Mouse (Mus musculus): ENCODE data around the gene Imp4.
"Not testable (repeated sequence)": the region's sequence is repeated elsewhere in the genome, so short reads cannot be mapped to it uniquely, and the experiment has no call there.

Imp4 gene

DNA sequence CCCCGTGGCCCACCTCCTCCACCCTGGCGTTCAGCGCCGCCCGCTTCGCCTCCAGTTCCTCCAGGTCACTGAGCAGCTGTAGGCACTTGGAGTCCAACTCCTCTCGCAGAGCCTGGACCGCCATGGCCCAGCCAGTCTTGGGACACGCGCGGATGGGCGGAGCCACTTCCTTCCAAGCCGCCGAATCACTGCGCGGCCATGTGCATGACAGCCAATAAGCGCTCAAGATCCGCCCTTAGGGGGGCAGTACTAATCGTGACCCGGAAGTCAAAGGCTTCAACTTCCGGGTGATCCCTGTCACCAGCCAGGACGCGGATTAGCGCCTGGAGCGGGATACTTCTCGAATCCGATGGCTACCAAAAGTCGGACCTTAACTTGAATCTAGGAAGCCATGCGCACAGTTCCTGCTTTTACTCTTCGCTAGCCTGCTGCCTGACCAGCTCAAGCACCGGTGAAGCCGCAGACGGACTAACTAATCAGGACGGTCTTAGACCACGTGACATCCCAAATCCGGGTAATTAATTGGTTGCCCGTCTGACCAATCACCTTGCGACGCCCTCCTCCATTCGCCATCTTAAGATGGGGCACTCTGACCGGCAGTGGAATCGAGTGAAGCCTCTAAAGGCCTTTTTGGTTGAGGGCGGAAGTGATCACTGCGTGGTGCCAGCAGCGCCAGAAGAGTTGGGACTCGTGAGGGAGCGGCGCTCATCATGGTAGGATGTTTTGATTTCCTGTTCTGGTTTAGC, at the start of gene Imp4, which contains the start of gene Ccdc115:
Imp4 (plus strand) TSS at position 637 of the 746 bp plus-strand sequence.
Ccdc115 (minus strand) TSS at position 458 of the 746 bp plus-strand sequence.
- DNase-seq (ENCODE audit: low spot score) = peak; percentile 96

DNA sequence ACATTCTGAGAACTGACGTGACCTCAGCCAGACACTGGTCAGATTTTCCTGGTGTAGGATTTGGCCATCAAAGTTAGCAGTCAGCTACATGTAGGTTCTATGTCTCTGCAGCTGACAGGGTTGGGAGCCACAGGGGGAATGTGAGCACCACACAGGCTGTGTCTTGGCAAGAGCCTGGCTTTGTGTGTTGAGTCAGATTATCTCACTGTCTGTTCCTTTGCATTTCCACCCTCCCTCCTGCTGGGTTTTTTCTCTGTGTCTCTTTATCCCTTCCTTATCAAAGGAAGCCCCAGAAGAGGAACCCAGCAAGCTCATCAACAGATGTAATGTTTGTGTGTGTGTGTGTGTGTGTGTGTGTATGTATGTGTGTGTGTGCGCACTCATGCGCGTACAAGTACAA, 43.3 kb upstream of the Imp4 start:
- DNase-seq (ENCODE audit: low spot score) = no peak

DNA sequence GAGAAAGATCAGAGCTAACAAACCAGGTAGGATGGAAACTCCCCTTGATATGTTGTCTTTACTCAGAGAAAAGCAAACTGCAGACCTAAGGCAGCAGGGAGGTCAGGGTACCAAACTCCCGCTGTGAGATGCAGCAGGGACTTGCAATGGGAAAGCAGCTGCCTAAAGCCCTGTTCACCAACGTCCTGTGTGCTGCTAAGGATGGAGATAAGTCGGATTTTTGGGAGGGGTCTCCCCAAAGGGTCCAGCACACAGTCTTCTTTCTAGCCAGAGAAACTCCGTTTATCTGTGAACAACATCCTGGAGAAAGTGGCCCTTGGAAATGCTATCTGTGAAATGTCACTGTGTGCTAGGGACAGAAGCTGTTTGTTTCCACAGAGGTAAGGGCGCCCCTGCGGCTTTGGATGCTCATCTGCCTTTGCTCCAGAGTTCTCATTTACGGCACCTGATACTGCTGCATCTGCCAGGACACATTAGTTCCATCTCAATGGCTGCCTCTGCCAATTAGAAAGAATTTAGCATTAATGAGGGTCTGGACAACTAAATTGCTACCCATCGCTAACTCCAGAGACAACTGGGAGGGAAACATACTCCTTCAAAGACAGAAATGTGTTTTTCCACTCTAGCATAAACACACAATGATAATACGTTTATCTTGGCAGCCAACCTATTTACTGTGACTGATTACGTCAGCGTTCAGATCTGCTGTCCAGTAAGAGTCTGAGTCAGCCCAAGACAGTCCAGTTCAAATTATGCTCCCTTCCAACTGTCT, 40.3 kb upstream of the Imp4 start:
- no peak for DNase-seq (ENCODE audit: low spot score)

DNA sequence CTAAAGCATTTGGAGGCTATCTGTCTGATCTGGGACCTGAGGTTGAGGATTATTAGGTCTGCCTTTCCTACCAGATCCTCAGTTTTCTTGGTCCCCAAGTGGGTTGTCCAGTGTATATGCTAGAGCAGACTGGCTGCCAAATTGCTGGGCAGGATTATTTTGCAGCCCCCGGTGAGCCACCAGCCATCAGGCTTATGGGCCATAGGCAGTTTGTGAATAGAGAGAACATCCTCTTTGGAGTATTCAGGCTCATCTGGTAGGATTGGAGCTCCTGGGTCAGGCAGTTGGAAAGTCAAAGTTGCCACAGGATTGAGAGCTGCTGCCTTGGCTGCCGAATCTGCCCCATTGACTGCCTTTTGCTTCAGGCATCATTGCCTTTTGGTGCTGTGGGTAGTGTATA, 11.2 kb upstream of the Imp4 start:
- no peak for DNase-seq (ENCODE audit: low spot score)

DNA sequence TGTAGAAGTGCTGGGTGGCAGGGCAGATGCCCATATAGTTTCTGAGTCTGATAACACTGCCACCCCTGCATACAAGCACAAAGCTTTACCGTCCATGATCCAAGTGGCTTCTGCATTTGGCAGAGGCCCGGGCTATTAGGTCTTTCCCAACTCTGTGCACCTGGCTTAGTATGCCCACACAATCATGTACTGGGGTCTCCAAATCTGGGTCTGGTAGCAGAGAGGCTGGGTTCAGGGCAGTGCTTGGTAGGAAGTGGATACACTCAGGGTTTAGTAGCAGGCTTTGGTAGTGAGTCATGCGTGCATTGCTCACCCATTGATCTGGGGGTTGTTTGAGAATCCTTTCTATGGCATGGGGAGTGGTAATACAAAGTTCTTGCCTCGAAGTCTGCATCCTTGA, 10.4 kb upstream of the Imp4 start:
- DNase-seq (ENCODE audit: low spot score) = no peak

DNA sequence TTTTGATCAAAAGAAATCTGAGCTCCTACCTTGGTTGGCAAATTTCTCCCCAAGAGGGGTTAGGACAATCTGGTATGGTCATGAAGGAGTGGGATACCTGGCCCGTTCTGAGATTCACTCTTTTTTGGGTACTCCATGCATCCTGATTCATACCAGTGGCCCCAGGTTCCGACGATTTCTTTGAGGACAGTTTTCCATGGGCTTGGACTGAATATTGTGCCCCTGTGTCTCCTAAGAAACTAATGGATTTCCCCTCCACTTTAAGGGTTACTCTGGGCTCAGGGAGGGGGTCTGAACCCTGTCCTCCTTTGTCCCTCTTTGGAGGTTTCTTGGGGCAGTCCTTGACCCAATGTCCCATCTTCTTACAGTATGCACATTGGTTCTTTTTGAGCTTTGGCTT, 8.7 kb upstream of the Imp4 start:
- no peak for DNase-seq (ENCODE audit: low spot score)

DNA sequence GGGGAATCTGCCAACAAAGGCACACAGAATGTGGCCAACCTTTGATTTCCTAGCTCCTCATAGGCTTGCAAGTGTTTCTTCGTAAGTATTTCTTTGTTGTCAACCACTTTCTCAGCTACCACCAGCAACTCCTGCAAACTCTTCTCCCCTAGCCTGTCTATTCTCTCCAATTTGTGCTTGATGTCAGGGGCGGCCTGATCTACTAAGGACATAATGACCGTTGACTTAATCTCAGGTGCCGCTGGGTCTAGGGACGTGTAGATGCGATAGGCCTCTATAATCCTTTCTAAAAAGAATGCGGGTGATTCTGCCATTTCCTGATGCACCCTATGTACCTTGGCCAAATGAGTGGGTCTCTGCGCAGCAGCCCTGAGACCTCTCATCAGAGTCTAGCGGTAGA, 8.2 kb upstream of the Imp4 start:
- no peak for DNase-seq (ENCODE audit: low spot score)

DNA sequence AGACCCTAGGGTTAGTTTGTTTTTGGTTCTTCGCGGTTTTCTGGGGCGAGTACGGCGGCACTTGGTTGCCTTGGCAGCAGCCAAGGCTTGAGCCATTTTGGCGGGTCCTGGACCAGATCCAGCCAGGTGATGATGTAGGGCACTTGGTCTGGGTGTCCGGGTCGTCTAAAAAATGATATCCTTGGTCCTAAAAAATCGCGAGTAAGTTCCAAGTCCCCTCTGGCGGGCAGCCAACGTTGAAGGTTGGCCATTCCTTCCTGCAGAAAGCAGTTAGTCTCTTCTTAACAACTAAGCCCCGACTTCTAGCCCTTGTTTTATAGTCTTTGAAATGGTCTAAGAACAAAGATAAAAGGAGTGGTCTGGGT, 7.3 kb upstream of the Imp4 start:
- DNase-seq (ENCODE audit: low spot score) = no peak

DNA sequence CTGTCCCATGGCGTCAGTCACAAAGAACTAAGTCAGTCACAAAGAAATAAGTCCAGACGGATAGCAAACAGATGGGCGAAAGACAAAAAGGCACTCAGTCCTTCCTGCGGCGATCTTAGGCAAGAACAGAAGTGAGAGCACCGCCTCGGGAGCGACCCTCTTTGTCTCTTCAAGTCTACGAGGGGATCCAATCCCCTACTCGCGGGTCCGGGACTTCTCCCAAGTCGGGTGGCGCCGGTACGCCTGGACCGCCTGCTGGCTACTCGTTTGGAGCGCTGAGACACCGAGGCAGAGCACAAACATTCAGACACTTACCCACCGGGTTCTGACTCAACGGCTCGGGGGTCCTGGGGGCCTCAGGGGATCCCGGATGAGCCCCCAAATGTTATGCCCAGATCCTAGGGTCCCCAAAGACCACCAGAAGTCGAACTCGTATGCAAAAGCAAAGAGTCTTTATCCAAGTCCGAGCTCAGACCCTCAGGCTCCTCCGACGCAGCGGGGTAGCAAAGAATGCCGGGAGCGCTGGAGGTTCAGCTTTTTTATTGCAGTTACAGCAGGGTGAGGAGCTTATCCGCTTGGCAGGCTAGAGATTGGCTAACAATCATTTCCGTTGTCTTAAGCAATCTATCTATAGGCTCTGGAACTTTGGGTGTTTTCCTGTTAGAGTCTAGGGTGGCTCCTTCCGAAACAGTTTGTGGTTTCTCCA, 6.7 kb upstream of the Imp4 start:
- no peak for DNase-seq (ENCODE audit: low spot score)

DNA sequence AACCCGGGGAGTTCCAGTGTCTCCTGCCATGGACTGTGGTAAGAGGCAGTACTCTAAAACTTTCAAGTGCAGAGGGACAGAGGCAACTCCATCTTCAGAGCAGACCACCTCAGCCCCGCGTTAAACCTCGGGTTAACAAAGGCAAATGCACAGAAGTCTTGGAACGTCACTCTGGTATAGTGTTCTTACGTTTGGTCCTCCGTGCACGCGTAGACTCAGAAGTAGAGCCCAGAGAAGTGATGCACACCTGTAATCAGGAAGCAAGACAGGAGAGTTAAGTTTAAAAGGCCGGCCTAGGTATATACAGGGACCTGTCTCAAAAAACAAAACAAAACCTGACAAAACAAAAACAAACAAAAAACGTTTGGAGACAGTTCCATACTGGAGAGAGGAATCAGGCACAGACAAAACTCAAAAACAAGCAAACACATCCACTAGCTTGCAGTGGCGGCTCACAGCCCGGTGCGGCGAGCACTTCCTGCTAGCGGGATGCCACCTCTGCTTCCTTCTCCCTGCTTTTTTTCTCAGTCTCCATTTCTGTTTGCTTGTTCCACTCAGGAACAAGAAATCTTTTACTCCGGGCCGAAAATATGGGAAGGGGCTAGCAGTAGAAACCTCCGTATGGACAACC, 5.6 kb upstream of the Imp4 start:
- no peak for DNase-seq (ENCODE audit: low spot score)

DNA sequence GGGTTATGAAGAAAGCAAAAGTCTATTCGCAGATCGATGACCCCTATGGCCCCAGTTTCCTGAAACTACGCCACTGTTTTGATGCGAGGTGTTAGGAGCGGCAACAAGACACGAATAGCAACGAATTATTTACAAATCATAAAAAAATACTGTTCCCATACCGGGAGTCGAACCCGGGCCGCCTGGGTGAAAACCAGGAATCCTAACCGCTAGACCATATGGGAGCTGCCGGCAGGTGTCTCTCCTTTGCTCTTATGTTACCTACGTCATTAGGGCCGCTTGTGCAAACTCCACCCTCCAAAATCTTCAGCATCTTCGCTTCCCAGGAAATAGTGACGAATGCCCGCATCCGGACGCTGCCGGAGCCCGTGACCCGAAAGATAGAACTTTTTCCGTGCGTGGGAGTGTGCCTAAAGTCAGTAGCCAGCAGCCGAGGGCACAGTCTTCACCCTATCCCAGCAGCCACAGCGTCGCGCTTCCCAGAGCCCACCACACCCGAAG, 4.9 kb upstream of the Imp4 start:
- peak; percentile 76 for DNase-seq (ENCODE audit: low spot score)

DNA sequence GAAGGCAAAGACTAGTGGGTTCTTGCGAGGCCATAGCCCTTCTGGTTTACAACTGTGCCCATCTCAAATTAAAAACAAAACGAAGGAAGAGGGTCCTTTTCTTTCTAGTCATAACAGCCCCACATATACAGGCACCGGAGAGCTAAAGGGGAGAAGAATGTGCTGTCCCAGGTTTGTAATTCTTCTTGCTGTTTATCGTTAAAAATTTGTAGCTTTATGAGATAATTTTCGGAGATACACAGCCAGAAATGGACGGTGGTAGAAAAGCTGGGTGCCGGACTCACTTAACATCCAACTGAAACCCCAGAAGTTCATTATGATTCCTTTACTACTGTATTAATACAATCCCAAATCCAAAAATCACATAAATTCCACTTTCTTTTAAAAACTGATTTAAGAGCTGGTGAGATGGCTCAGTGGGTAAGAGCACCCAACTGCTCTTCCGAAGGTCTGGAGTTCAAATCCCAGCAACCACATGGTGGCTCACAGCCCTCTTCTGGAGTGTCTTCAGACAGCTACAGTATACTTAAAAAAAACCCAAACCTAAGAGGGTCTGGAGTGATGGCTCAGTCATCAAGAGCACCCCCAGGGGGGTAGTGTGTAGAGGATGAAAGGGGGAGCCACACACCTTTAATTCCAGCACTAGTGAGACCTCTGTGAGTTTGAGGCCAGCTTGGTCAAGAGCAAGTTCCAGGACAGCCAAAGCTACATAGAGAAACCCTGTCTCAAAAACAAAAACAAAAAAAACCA, 4.1 kb upstream of the Imp4 start:
- DNase-seq (ENCODE audit: low spot score) = no peak

DNA sequence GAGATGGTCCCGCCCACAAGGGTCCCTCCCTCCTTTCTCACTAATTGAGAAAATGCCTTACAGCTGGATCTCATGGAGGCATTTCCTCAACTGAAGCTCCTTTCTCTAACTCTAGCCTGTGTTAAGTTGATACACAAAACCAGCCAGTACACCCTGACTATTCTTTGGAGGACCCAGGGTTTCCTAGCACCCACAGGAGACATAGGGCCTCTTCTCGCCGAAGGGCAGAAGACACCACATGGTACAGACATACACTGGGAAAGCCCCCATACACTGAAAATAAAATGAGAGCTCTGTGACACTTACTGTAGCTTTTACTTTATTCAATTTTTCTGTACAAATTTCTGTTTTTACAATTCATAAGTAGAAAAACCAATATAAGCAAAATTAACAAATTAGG, 3.3 kb upstream of the Imp4 start:
- DNase-seq (ENCODE audit: low spot score) = no peak

DNA sequence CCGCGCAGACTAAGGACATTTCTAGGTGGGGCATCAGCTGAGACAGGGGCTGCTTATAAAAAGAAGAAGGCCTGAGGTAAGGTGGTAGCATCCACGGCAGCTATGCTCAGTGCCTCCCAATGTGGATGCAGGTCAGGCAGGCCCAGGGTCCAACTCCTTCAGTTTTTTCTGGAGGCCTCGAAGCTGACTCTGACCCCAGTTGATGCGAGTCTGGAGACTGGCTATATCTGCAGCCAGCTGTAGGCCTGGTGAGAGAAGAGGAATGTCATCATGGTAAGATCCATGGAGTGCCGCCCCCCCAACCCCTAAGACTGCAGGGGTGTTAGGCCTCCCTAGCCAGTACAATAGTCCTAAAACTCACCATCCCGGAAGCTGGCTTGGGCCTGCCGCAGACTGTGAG, 2.3 kb upstream of the Imp4 start:
- not testable (repeated sequence) for DNase-seq (ENCODE audit: low spot score)

DNA sequence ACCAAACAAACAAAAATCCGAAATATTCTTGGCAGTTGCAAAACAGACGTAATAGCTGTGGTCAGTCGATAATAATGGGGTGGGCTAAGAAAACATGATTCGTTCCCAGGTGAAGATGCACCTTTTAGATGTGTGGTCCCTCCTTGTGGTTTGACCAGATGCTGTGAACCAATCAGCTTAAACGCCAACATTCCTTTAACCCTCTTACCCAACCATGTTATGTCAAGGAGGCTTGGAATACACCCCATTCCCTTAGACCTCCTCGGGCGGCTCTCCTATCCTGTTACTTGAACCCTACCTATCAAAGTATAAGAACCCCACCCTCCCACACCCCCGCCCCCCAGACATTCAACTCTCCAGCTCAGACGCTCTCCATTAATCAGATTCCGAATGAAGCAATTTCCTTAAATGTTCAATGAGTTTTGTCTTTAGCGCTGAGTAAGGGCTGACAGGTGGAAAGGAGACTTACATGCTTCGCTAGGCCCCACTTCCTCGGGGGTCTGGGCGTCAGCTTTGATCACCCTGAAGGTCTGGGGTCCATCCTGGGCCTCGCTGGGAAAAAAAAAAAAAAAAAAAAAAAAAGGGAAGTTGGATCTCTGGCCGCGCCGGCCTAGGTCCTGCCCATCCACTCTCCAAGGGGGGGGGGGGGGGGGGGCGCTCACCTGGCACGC, 1.1 kb upstream of the Imp4 start:
- DNase-seq (ENCODE audit: low spot score) = no peak

DNA sequence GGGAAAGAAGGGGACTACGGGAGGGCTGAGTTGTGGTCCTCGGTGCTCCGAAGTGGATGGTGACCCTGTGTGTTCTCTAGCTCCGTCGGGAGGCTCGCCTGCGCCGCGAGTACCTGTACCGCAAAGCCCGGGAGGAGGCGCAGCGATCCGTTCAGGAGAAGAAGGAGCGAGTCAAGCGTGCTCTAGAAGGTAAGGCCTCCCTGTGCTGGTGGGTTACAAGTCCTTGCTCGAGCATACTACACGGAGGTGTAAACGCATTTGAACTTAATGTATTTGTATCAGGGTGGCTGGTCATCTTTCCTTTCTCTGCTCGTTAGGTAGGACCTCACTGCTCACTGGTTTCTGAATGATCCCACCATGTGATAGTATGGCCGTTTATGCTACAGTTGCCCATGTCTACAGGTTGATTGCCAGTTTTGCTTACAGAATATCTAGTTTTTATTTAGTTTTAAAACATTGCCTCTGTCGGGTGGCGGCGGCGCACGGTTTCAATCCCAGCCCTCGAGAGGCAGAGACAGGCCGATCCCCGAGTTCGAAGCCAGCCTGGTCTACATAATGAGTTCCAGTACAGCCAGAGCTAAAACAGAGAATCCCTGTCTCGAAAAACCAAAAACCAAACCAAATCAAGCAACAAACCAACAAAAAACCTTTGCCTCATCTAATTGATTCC, 445 bp downstream of the Imp4 start:
- no peak for DNase-seq (ENCODE audit: low spot score)

DNA sequence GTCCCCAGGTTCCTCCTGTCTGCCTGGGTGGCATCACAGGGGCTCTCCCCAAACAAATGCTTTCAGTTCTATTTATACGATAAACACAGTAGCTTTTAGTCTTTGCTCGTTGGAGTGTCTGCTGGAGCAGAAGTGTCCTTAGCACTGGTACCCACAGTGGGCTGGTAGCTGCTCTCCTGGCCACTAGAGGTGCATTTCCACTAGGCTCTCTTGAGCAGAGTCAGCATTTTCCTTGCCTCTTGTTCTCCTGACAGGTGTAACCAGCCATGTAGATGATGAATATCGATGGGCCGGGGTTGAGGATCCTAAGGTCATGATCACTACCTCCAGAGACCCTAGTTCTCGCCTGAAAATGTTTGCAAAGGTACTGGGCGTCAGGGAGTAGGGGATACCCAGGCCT, 3.5 kb downstream of the Imp4 start:
- no peak for DNase-seq (ENCODE audit: low spot score)

DNA sequence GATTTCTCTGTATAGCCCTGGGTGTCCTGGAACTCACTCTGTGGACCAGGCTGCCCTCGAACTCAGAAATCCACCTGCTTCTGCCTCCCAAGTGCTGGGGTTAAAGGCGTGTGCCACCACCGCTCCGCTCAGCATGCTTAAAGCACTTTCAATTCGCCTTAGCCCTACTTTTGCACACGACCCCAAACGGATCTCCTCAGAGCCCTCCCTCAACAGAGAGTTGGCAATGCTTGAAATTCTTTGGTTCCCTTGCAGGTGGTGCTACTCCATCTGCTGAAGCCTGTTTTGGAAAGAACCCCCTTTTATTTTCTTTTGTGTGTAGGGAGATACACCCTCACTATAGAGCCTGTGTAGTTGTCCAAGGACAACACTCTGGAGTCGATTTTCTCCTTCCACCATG, 18.8 kb downstream of the Imp4 start:
- no peak for DNase-seq (ENCODE audit: low spot score)

DNA sequence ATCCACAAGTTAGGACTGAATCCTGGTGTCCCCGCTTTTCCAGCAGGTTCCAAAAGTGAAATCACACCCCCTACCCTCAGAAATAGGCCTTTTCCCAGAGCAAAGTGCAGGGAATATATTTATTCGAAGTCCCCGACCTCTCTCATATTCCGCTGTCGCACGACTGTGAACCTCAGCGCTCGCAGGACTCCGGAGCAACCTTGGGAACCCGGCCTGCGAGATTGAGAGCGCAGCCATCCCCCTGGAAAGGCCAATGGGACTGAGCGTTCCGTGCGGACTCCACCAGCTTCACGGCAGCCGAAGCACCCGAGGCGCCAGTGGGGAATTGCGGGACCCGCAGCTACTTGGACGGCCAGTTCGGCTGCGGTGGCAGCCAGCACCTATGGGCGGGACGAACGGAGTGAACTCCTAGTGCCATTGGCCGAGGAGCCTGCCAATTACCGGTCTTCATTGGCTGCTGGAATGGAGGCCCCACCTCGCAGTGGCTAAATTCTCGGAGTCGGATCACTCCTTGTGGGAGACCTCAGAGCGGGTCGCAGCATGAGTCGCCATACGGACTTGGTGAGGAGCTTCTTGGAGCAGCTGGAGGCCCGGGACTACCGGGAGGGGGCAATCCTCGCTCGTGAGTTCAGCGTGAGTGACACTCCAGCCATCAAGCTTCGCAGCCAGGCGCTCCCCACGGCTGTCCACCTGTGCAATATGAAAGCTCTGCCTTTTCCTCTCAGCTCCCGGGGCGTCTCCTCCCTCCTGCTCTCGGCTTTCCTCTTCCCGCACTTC, 19.8 kb downstream of the Imp4 start, which contains the start of gene Ptpn18:
Ptpn18 (plus strand) TSS at position 479 of the 777 bp plus-strand sequence.
- peak; percentile 84 for DNase-seq (ENCODE audit: low spot score)

DNA sequence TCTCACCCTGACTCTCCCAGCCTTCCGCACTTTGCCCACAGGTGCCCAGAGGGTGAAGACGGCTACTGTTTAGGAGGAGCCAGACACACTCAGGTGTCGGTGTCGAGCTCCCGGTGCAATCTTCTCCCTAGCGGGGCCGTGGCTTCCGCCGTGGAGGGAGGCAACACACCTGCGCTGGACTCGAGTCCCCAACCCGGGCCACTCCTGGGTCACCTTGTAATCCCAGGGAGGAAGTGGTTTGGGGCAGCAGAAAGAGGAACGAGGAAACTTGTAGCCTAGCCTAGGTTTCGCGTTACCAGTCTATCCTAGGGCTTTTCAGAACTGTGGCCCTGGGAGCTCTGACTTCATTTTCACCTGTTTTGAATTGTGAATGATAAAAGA, 20.4 kb downstream of the Imp4 start:
- no peak for DNase-seq (ENCODE audit: low spot score)

Data from testis, postnatal 14 days (tissue).